Mouse (Mus musculus) liver, adult (tissue): ENCODE data around the gene Nxph3.

Experiments
- GATA4 ChIP-seq: IDR thresholded peaks from 2 replicates; pipeline ENCODE4 v1.6.1; 2014; ENCODE audit warnings: mild to moderate bottlenecking, low read length; ENCODE audit not compliant: insufficient replicate concordance

Gene Nxph3

GRCm38 (mm10) chr11:95509126-95509717 lies 5.1 kb downstream of the Nxph3 start:
- no peak for TF ChIP-seq GATA4

GRCm38 (mm10) chr11:95508211-95508926 lies 6.0 kb downstream of the Nxph3 start:
- TF ChIP-seq GATA4: no peak

- TF ChIP-seq GATA4: no peak
Observed at GRCm38 (mm10) chr11:95507785-95508184, 6.6 kb downstream of the Nxph3 start.

GRCm38 (mm10) chr11:95507041-95507716 lies 7.2 kb downstream of the Nxph3 start:
- TF ChIP-seq GATA4: no peak

- TF ChIP-seq GATA4: no peak
Observed at GRCm38 (mm10) chr11:95504271-95504731, 10.1 kb downstream of the Nxph3 start.

GRCm38 (mm10) chr11:95503581-95504180 lies 10.7 kb downstream of the Nxph3 start:
- TF ChIP-seq GATA4: no peak

- TF ChIP-seq GATA4: no peak
Observed at GRCm38 (mm10) chr11:95500836-95501235, 13.5 kb downstream of the Nxph3 start.

GRCm38 (mm10) chr11:95500412-95500811 lies 14.0 kb downstream of the Nxph3 start:
- no peak for TF ChIP-seq GATA4

GRCm38 (mm10) chr11:95497921-95498320 lies 16.4 kb downstream of the Nxph3 start:
- no peak for TF ChIP-seq GATA4

- TF ChIP-seq GATA4: no peak
Observed at GRCm38 (mm10) chr11:95495883-95496282, 18.5 kb downstream of the Nxph3 start.

GRCm38 (mm10) chr11:95494374-95494773 lies 20.0 kb downstream of the Nxph3 start:
- TF ChIP-seq GATA4: no peak

GRCm38 (mm10) chr11:95493950-95494349 lies 20.4 kb downstream of the Nxph3 start:
- TF ChIP-seq GATA4: no peak

GRCm38 (mm10) chr11:95493010-95493409 lies 21.4 kb downstream of the Nxph3 start:
- TF ChIP-seq GATA4: no peak

- no peak for TF ChIP-seq GATA4
Observed at GRCm38 (mm10) chr11:95492256-95492655, 22.1 kb downstream of the Nxph3 start.

GRCm38 (mm10) chr11:95490104-95490503 lies 24.3 kb downstream of the Nxph3 start:
- no peak for TF ChIP-seq GATA4

- TF ChIP-seq GATA4: no peak
Observed at GRCm38 (mm10) chr11:95487237-95487636, 27.1 kb downstream of the Nxph3 start.

- no peak for TF ChIP-seq GATA4
Observed at GRCm38 (mm10) chr11:95485634-95486033, 28.7 kb downstream of the Nxph3 start.
